Mouse (Mus musculus): ENCODE results near the gene Nfib.

DNA sequence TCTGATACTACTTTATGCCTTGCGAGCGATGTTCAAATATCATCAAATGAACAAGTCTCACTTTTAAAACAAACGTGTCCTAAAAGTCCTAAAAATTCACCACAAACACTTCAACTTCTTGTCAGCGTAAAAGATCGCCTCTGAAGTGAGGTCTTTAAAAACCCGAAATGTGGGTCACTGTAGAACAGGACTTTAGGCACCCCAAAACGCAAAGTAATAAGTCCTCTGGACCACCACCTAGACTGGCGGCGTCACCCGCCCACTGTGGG, 201.6 kb downstream of the Nfib start:
- TF ChIP-seq POLR2A (IDR thresholded peaks at IDR 0.05; ENCODE audit: insufficient read length, low read depth) (no peak), E2F4 (IDR thresholded peaks at IDR 0.05; ENCODE audit: insufficient read depth) (no peak), MYOG (IDR thresholded peaks at IDR 0.05; ENCODE audit: control insufficient read depth in 1 of 3, insufficient read depth in 1 of 3, insufficient read length in 2 of 3, low read depth in 2 of 3) (no peak), USF1 (IDR thresholded peaks at IDR 0.05; ENCODE audit: low read depth) (no peak), SRF (IDR thresholded peaks at IDR 0.05; ENCODE audit: control insufficient read depth, insufficient read length, low read depth) (no peak), POLR2AphosphoS2 (IDR thresholded peaks at IDR 0.05; ENCODE audit: insufficient read length, low read depth) (no peak), CEBPB (IDR thresholded peaks at IDR 0.05; ENCODE audit: insufficient read depth, poor library complexity, severe bottlenecking) (no peak), TCF12 (IDR thresholded peaks at IDR 0.05; ENCODE audit: insufficient read depth, poor library complexity, severe bottlenecking) (no peak), MAX (IDR thresholded peaks at IDR 0.05; ENCODE audit: low read depth) (no peak), REST (IDR thresholded peaks at IDR 0.05; ENCODE audit: insufficient read depth, insufficient read length) (no peak)

Data from myocyte (in vitro differentiated cells).